Mouse (Mus musculus) erythroblast, embryonic 14.5 days (primary cell): ENCODE measurements around the gene Col20a1. TPM values are rescaled to one million over a fixed set of nuclear protein-coding genes. Genes with fewer than 3 reads are reported as not detected.

Experiments used
- H3K27me3 ChIP-seq: 2 replicates; pipeline ENCODE4 v1.6.1; 2012; ENCODE audit warnings: inconsistent platforms; ENCODE audit not compliant: control insufficient read depth
- H3K36me3 ChIP-seq: 2 replicates; pipeline ENCODE4 v1.6.1; 2012; ENCODE audit warnings: mild to moderate bottlenecking, inconsistent platforms; ENCODE audit not compliant: control insufficient read depth
- H3K4me1 ChIP-seq: 2 replicates; pipeline ENCODE4 v1.6.1; 2012; ENCODE audit warnings: inconsistent platforms; ENCODE audit not compliant: control insufficient read depth
- H3K4me3 ChIP-seq: replicated peaks from 2 replicates; pipeline ENCODE3; 2012; ENCODE audit warnings: moderate library complexity, mild to moderate bottlenecking, inconsistent platforms
- H3K9me3 ChIP-seq: 2 replicates; pipeline ENCODE4 v1.6.1; 2012; ENCODE audit warnings: low read length, inconsistent platforms, mixed read lengths; ENCODE audit not compliant: control insufficient read depth
- GATA1 ChIP-seq: IDR thresholded peaks from 2 replicates; pipeline ENCODE4 v1.6.1; 2012; ENCODE audit warnings: low read length, inconsistent platforms, mixed read lengths
- TAL1 ChIP-seq: IDR thresholded peaks from 3 replicates; pipeline ENCODE4 v1.6.1; 2012; ENCODE audit warnings: low read length, inconsistent platforms, mixed read lengths
- polyA plus RNA-seq: library from polyadenylated mRNA; stranded (reverse); fragments of >175 nt; gene quantifications from 2 replicates; pipeline ENCODE4 v1.2.3, GENCODE M21; 2012

Col20a1 gene
- polyA plus RNA-seq, 1 experiment: 0.18 TPM

GRCm38 (mm10) chr2:181032407-181032806 lies 46.1 kb downstream of the Col20a1 start:
- Histone ChIP-seq H3K4me3 (no peak overlapping the region), H3K4me1 (no peaks in the 10 kb centered on the region), H3K9me3 (no peaks in the 10 kb centered on the region), H3K36me3 (no peaks in the 10 kb centered on the region), H3K27me3 (peaks cover 13% of the 10 kb centered on the region)
- TF ChIP-seq GATA1: no peak
- TF ChIP-seq TAL1: no peak

- no peaks in the 10 kb centered on the region for H3K36me3 ChIP-seq
- TF ChIP-seq TAL1 (no peak), GATA1 (no peak)
- H3K27me3 ChIP-seq: peaks cover 22% of the 10 kb centered on the region
- no peaks in the 10 kb centered on the region for H3K4me1 ChIP-seq
- no peak overlapping the region for H3K4me3 ChIP-seq
- H3K9me3 ChIP-seq: no peaks in the 10 kb centered on the region
Measured at GRCm38 (mm10) chr2:181033310-181033709, 47.0 kb downstream of the Col20a1 start.

GRCm38 (mm10) chr2:181035186-181035585 lies 48.9 kb downstream of the Col20a1 start:
- no peak overlapping the region for H3K4me3 ChIP-seq
- H3K36me3 ChIP-seq: no peaks in the 10 kb centered on the region
- H3K9me3 ChIP-seq: no peaks in the 10 kb centered on the region
- TF ChIP-seq GATA1 (no peak), TAL1 (no peak)
- no peaks in the 10 kb centered on the region for H3K4me1 ChIP-seq
- peaks cover 41% of the 10 kb centered on the region for H3K27me3 ChIP-seq

- Histone ChIP-seq H3K4me3 (no peak overlapping the region), H3K4me1 (no peaks in the 10 kb centered on the region), H3K27me3 (peaks cover 53% of the 10 kb centered on the region), H3K9me3 (no peaks in the 10 kb centered on the region), H3K36me3 (no peaks in the 10 kb centered on the region)
- no peak for TF ChIP-seq TAL1
Measured at GRCm38 (mm10) chr2:181036561-181036960, 50.2 kb downstream of the Col20a1 start.

- Histone ChIP-seq H3K4me3 (no peak overlapping the region), H3K36me3 (no peaks in the 10 kb centered on the region), H3K4me1 (no peaks in the 10 kb centered on the region), H3K9me3 (no peaks in the 10 kb centered on the region), H3K27me3 (peaks cover 56% of the 10 kb centered on the region)
- TF ChIP-seq TAL1 (no peak), GATA1 (no peak)
Measured at GRCm38 (mm10) chr2:181038644-181039355, 52.5 kb downstream of the Col20a1 start.

GRCm38 (mm10) chr2:181039356-181039680 lies 53.0 kb downstream of the Col20a1 start:
- Histone ChIP-seq H3K4me3 (no peak overlapping the region), H3K9me3 (no peaks in the 10 kb centered on the region), H3K36me3 (no peaks in the 10 kb centered on the region), H3K27me3 (peaks cover 56% of the 10 kb centered on the region), H3K4me1 (no peaks in the 10 kb centered on the region)
- TF ChIP-seq TAL1 (no peak), GATA1 (no peak)

GRCm38 (mm10) chr2:181041941-181042340 lies 55.6 kb downstream of the Col20a1 start:
- H3K4me1 ChIP-seq: no peaks in the 10 kb centered on the region
- no peak overlapping the region for H3K4me3 ChIP-seq
- no peaks in the 10 kb centered on the region for H3K9me3 ChIP-seq
- TF ChIP-seq TAL1 (no peak), GATA1 (no peak)
- no peaks in the 10 kb centered on the region for H3K36me3 ChIP-seq
- peaks cover 48% of the 10 kb centered on the region for H3K27me3 ChIP-seq

- no peak overlapping the region for H3K4me3 ChIP-seq
- peaks cover 44% of the 10 kb centered on the region for H3K27me3 ChIP-seq
- TF ChIP-seq GATA1 (no peak), TAL1 (no peak)
- H3K4me1 ChIP-seq: no peaks in the 10 kb centered on the region
- H3K9me3 ChIP-seq: no peaks in the 10 kb centered on the region
- H3K36me3 ChIP-seq: no peaks in the 10 kb centered on the region
Measured at GRCm38 (mm10) chr2:181042376-181042775, 56.0 kb downstream of the Col20a1 start.

GRCm38 (mm10) chr2:181043437-181043836 lies 57.1 kb downstream of the Col20a1 start, which contains the start of gene Chrna4:
Chrna4 (minus strand) TSS chr2:181043546.
- H3K36me3 ChIP-seq: no peaks in the 10 kb centered on the region
- TF ChIP-seq GATA1: no peak
- peaks cover 33% of the 10 kb centered on the region for H3K27me3 ChIP-seq
- no peaks in the 10 kb centered on the region for H3K9me3 ChIP-seq
- no peak within 1 kb of the TSS for H3K4me3 ChIP-seq
- H3K4me1 ChIP-seq: no peaks in the 10 kb centered on the region

- TF ChIP-seq TAL1 (no peak), GATA1 (no peak)
- H3K27me3 ChIP-seq: peaks cover 28% of the 10 kb centered on the region
- H3K4me1 ChIP-seq: no peaks in the 10 kb centered on the region
- H3K4me3 ChIP-seq: no peak overlapping the region
- no peaks in the 10 kb centered on the region for H3K9me3 ChIP-seq
- H3K36me3 ChIP-seq: no peaks in the 10 kb centered on the region
Measured at GRCm38 (mm10) chr2:181044001-181044400, 57.7 kb downstream of the Col20a1 start.
